Mouse (Mus musculus) left cerebral cortex, postnatal 14 days (tissue): ENCODE measurements around the gene Tgds. TPM values are rescaled to one million over a fixed set of nuclear protein-coding genes. Genes with fewer than 3 reads are reported as not detected.
"Not testable (repeated sequence)": the region's sequence is repeated elsewhere in the genome, so short reads cannot be mapped to it uniquely, and the experiment has no call there.

Experiments
- DNase-seq, 2 experiments: peaks; one replicate each; pipeline ENCODE4 v3.0.0; 2021 to 2022; ENCODE audit warnings: low spot score in 2 of 2, mixed read lengths in 1 of 2
- intact Hi-C: fragments of 180-260 bp; cut with DNase I; formaldehyde crosslinking; loops from one replicate; pipeline ENCODE4 v1.15.1; 2025
- long read RNA-seq, 2 experiments: library from polyadenylated mRNA; stranded (forward); transcript quantifications; one replicate each; pipeline ENCODE4 v2.0.0; 2021
- total RNA-seq, 2 experiments: library from RNA; stranded (reverse); gene quantifications; 2 replicates each; pipeline ENCODE4 v1.2.3; 2021

Gene Tgds
- 1 to 10 TPM; 6.8 to 8.0 TPM for total RNA-seq
- long read RNA-seq, experiment 1, partial matches to known transcripts: 0 of 4 reads
- long read RNA-seq, experiment 1, other reads (novel, unspliced or antisense): 0 of 4 reads
- long read RNA-seq, experiment 2, transcript Tgds-201 (12 exons, 1,682 nt): major isoform, 6 of 11 reads
- long read RNA-seq, experiment 2, partial matches to known transcripts: 0 of 11 reads
- long read RNA-seq, experiment 2, other reads (novel, unspliced or antisense): 3 of 11 reads

- intact Hi-C loops: loop anchor here (10.0 kb wide), 1 partner anchor 128 kb away; no protein-coding TSS in a partner anchor
- peak; percentile 100 for DNase-seq
Observed at GRCm38 (mm10) chr14:118132642-118132977, at the start of gene Tgds. Tgds (minus strand) TSS chr14:118132755.

- intact Hi-C loops: no loop called here
- DNase-seq: peak in 1 of 2 experiments; percentile 41
Observed at GRCm38 (mm10) chr14:118180711-118181177, 48.2 kb upstream of the Tgds start.

GRCm38 (mm10) chr14:118180117-118180557 is 47.6 kb upstream of the Tgds start:
- peak in 1 of 2 experiments; percentile 16 for DNase-seq
- intact Hi-C loops: no loop called here

- intact Hi-C loops: no loop called here
- DNase-seq: no peak
Observed at GRCm38 (mm10) chr14:118179701-118180100, 47.1 kb upstream of the Tgds start.

GRCm38 (mm10) chr14:118179251-118179650 is 46.7 kb upstream of the Tgds start:
- intact Hi-C loops: no loop called here
- no peak for DNase-seq

- DNase-seq: no peak
- intact Hi-C loops: no loop called here
Observed at GRCm38 (mm10) chr14:118175694-118176085, 43.1 kb upstream of the Tgds start.

- intact Hi-C loops: no loop called here
- DNase-seq: no peak
Observed at GRCm38 (mm10) chr14:118175071-118175693, 42.6 kb upstream of the Tgds start.

- intact Hi-C loops: no loop called here
- DNase-seq: no peak
Observed at GRCm38 (mm10) chr14:118173590-118174203, 41.1 kb upstream of the Tgds start.

- no peak for DNase-seq
- intact Hi-C loops: no loop called here
Observed at GRCm38 (mm10) chr14:118168776-118169175, 36.2 kb upstream of the Tgds start.

GRCm38 (mm10) chr14:118162640-118163039 is 30.1 kb upstream of the Tgds start:
- peak; percentile 52 to 56 for DNase-seq
- intact Hi-C loops: no loop called here

- no peak for DNase-seq
- intact Hi-C loops: no loop called here
Observed at GRCm38 (mm10) chr14:118161751-118162150, 29.2 kb upstream of the Tgds start.

GRCm38 (mm10) chr14:118157146-118157545 is 24.6 kb upstream of the Tgds start:
- DNase-seq: peak in 1 of 2 experiments; percentile 62
- intact Hi-C loops: loop anchor here (2.0 kb wide), 1 partner anchor 434 kb away; no protein-coding TSS in a partner anchor

- intact Hi-C loops: loop anchor here (2.0 kb wide), 1 partner anchor 434 kb away; no protein-coding TSS in a partner anchor
Observed at GRCm38 (mm10) chr14:118156740-118157139, 24.2 kb upstream of the Tgds start.

GRCm38 (mm10) chr14:118156056-118156455 is 23.5 kb upstream of the Tgds start:
- intact Hi-C loops: loop anchor here (2.0 kb wide), 1 partner anchor 435 kb away; no protein-coding TSS in a partner anchor
- not testable (repeated sequence) for DNase-seq

More at GRCm38 (mm10) chr14:118156740-118157139, 24.2 kb upstream of the Tgds start:
- DNase-seq: no peak

- intact Hi-C loops: loop anchor here (5.0 kb wide), 1 partner anchor 145 kb away; no protein-coding TSS in a partner anchor
- no peak for DNase-seq
Observed at GRCm38 (mm10) chr14:118152294-118152651, 19.7 kb upstream of the Tgds start.

- intact Hi-C loops: loop anchor here (5.0 kb wide), 1 partner anchor 144 kb away; no protein-coding TSS in a partner anchor
Observed at GRCm38 (mm10) chr14:118151651-118152293, 19.2 kb upstream of the Tgds start.

GRCm38 (mm10) chr14:118150656-118151551 is 18.3 kb upstream of the Tgds start:
- no peak for DNase-seq
- intact Hi-C loops: loop anchor here (5.0 kb wide), 1 partner anchor 144 kb away; no protein-coding TSS in a partner anchor

More at GRCm38 (mm10) chr14:118151651-118152293, 19.2 kb upstream of the Tgds start:
- peak; percentile 32 to 61 for DNase-seq

GRCm38 (mm10) chr14:118148554-118148953 is 16.0 kb upstream of the Tgds start:
- DNase-seq: no peak
- intact Hi-C loops: no loop called here

- intact Hi-C loops: no loop called here
- no peak for DNase-seq
Observed at GRCm38 (mm10) chr14:118148046-118148445, 15.5 kb upstream of the Tgds start.
